Mouse (Mus musculus) neural tube, embryonic 12.5 days (tissue): ENCODE measurements at regions not wholly inside any gene's neighbourhood (a gene's known extent, or its start where the extent isn't known, plus 50 kb on each side); places are given as distances from the start of the nearest gene placed in this dataset.

Source experiments
- ATAC-seq: fragments of 200-750 bp; cut with Nextera tagmentation; 2 replicates; pipeline ENCODE4 v1.8.0; 2017; ENCODE audit warnings: low read depth, mild to moderate bottlenecking, moderate TSS enrichment, moderate library complexity; ENCODE audit not compliant: low FRiP score
- H3K27ac ChIP-seq: fragments of 300-500 bp; sonication (generic); 2 replicates; pipeline ENCODE4 v1.5.1; 2016
- H3K27me3 ChIP-seq: fragments of 300-500 bp; sonication (generic); replicated peaks from 2 replicates; pipeline ENCODE4 v1.6.1; 2016; ENCODE audit warnings: mild to moderate bottlenecking
- H3K36me3 ChIP-seq: fragments of 300-500 bp; sonication (generic); 2 replicates; pipeline ENCODE4 v1.6.1; 2016; ENCODE audit warnings: mild to moderate bottlenecking
- H3K4me1 ChIP-seq: fragments of 300-500 bp; sonication (generic); 2 replicates; pipeline ENCODE4 v1.6.1; 2016
- H3K4me2 ChIP-seq: fragments of 300-500 bp; sonication (generic); replicated peaks from 2 replicates; pipeline ENCODE4 v1.6.1; 2016; ENCODE audit warnings: mild to moderate bottlenecking
- H3K4me3 ChIP-seq: fragments of 300-500 bp; sonication (generic); 2 replicates; pipeline ENCODE4 v1.5.1; 2016
- H3K9ac ChIP-seq: fragments of 300-500 bp; sonication (generic); 2 replicates; pipeline ENCODE4 v1.6.1; 2016; ENCODE audit warnings: mild to moderate bottlenecking
- H3K9me3 ChIP-seq: fragments of 300-500 bp; sonication (generic); 2 replicates; pipeline ENCODE4 v1.6.1; 2016; ENCODE audit warnings: mild to moderate bottlenecking
- WGBS: fragments of 180-500 bp; shearing (Covaris S2); methylation state at CpG from one replicate; pipeline ENCODE4 v1.1.7; 2016; 5-methylcytosine and 5-hydroxymethylcytosine counted together

DNA sequence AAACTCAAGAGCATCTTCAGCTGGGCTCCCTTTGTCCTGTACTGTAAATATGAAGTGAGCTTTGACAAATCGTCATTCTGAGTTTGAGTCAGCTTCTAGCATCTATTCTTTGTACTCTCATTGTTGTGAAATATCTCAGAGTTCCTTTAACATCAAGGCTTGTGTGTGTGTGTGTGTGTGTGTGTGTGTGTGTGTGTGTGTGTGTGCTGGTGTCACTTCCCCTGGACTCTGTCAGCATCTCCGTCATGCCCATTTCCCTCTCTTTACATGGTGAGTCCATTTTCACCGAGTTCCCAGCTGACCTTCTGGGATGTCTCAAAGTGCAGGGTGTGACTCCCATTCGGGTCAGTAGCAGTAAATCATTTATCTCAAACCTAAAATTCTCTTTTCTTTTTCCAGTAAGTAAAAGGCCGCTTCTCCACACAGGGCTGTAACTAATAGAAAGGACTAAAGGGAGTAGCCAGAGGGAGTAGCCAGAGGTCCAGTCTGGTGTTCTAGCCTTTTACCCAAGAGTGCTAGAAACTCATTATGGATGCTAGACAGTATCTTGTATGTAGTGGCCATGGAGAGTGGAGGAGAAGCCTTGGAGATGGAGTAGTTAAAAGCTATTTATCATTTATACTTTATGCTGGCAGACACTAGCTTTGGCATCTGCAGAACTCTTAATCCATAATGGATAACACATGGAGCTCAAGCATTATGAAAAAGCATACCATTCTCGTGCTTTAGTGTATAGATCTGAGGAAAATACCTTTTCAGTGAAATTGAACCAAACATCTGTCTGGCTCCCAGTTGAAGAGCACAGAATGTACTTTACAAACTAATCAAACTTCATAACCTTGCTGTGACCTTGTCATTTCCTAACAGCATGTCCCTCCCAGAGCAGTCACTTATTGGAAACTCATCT is 85.6 kb upstream of the Thbs1 start:
- no peak overlapping the region for H3K27ac ChIP-seq
- H3K4me1 ChIP-seq = no peaks in the 10 kb centered on the region
- WGBS = 76% methylated on average over 6 of the region's 6 CpGs
- no peak overlapping the region for H3K4me2 ChIP-seq
- no peak overlapping the region for H3K9ac ChIP-seq
- no peaks in the 10 kb centered on the region for H3K36me3 ChIP-seq
- H3K4me3 ChIP-seq = no peak overlapping the region
- no peak for ATAC-seq
- no peaks in the 10 kb centered on the region for H3K9me3 ChIP-seq
- H3K27me3 ChIP-seq = no peaks in the 10 kb centered on the region

DNA sequence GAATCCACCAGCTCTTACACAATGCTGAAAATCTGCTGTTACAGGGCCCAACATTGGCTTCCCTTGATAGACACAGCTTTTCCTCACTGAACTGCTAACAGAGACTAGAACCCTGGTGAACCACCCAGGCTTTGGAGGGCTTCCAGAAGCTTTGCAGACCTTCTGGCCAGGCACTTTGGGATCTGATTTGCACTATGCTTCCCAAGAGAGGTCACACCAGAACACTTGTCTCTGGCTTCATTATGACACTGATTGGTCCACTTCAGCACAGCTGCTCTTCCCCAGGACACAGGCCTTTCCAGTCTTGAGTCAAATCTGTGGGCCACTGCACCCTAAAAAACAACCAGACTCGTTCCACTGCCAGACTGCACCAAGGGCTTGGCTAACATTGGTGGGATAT is 82.8 kb upstream of the Thbs1 start:
- Histone ChIP-seq H3K27me3 (no peaks in the 10 kb centered on the region), H3K36me3 (no peaks in the 10 kb centered on the region), H3K4me1 (no peaks in the 10 kb centered on the region), H3K9me3 (no peaks in the 10 kb centered on the region), H3K27ac (no peak overlapping the region), H3K9ac (no peak overlapping the region), H3K4me3 (no peak overlapping the region), H3K4me2 (no peak overlapping the region)
- ATAC-seq = no peak
- 75% methylated on average over 1 of the region's 1 CpGs for WGBS

DNA sequence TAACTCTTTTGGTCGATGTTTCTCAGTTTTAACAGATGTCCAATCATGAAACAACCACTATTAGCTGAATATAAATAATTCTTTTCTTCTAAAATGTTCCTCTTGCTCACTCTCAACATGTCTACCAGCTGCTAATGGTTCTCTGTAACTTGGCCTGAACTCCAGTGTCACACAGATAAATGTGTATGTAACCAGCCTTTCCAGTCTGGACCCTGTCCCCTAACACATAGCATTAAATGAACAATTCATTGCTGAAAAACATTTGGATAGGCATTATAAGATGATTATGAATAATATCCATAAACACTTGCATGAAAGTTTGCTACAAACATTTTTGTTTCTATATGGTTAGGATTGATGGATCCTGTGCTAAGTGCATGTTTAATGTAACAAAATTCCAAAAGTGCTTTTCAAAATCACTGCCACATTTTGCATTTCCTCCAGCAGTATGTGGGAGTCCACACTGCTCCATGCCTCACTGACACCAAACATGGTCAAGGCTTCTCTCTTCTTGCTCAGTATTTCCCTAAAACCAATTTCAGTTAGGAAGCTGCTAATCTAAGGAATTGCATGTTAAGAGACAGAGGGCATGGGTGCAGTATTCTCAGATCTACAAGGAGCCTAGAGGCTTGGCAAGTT is 82.1 kb upstream of the Thbs1 start:
- Histone ChIP-seq H3K9ac (no peak overlapping the region), H3K4me2 (no peak overlapping the region), H3K4me3 (no peak overlapping the region), H3K9me3 (no peaks in the 10 kb centered on the region), H3K36me3 (no peaks in the 10 kb centered on the region), H3K27me3 (no peaks in the 10 kb centered on the region), H3K27ac (no peak overlapping the region), H3K4me1 (no peaks in the 10 kb centered on the region)
- WGBS = 71% methylated on average over 1 of the region's 1 CpGs
- no peak for ATAC-seq

DNA sequence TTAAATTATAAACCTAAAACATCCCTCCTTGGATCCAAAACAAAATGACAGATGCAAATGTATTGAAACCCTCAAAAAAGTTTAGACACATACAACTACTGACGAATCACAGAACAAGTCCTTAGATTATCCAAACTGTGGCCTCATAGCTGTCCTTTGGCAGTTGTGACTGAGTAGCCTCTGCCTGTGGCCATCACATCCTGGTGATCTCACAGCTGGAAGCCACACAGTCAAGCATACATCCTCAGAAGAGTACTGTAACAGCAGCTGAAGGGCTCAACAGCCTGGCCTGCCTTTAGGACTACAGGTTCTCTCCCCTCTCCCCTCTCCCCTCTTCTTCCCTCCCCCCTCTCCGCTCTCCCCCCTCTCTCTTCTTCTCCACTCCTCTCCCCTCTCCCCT is 80.0 kb upstream of the Thbs1 start:
- no peaks in the 10 kb centered on the region for H3K27me3 ChIP-seq
- no peak overlapping the region for H3K4me2 ChIP-seq
- H3K27ac ChIP-seq = no peak overlapping the region
- H3K4me1 ChIP-seq = no peaks in the 10 kb centered on the region
- H3K9ac ChIP-seq = no peak overlapping the region
- no peak for ATAC-seq
- no peaks in the 10 kb centered on the region for H3K36me3 ChIP-seq
- H3K4me3 ChIP-seq = no peak overlapping the region
- 83% methylated on average over 2 of the region's 2 CpGs for WGBS
- H3K9me3 ChIP-seq = no peaks in the 10 kb centered on the region

DNA sequence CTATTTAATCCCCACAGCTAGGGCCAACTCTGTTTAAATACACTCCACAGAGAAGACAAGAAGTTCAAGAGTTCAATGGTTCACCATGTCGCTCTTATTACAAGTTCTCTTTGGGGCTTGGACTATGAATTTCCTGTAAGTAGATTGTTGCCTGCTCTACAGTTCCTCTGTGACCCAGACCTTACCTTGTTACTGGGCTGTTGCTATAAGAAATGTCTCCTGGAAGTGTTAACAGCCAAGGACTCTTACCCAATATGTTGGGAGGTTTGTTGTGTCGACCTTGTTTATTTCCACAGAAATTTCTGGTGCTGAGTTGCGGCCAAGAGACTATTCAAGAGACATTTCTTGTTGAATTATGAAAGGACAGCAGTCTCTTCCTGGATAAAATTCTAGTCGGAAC is 78.3 kb upstream of the Thbs1 start:
- WGBS = 90% methylated on average over 4 of the region's 4 CpGs
- H3K4me3 ChIP-seq = no peak overlapping the region
- no peaks in the 10 kb centered on the region for H3K36me3 ChIP-seq
- no peaks in the 10 kb centered on the region for H3K27me3 ChIP-seq
- H3K9me3 ChIP-seq = no peaks in the 10 kb centered on the region
- H3K9ac ChIP-seq = no peak overlapping the region
- no peak overlapping the region for H3K27ac ChIP-seq
- no peak for ATAC-seq
- no peak overlapping the region for H3K4me2 ChIP-seq
- no peaks in the 10 kb centered on the region for H3K4me1 ChIP-seq

DNA sequence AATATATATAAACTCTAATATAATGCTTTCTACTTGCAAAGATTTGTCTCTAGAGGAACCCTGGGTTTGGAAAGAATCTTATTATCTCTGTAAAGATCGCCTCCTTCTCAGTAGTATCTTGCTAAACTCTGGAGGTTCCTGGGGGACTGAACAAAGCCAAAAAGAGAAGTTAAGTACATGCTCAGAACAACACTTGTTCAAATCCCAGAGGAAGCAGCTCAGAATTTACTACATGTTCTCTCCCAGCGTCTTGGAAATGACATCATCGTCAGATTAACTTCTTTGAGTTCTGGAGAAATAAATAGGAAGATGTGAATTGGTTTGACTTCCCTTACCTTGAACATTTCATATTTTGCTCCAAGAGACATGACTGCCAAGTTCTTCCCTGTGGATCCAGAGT is 77.7 kb upstream of the Thbs1 start:
- 93% methylated on average over 3 of the region's 3 CpGs for WGBS
- Histone ChIP-seq H3K4me3 (no peak overlapping the region), H3K4me1 (no peaks in the 10 kb centered on the region), H3K36me3 (no peaks in the 10 kb centered on the region), H3K4me2 (no peak overlapping the region), H3K27ac (no peak overlapping the region), H3K9ac (no peak overlapping the region), H3K27me3 (no peaks in the 10 kb centered on the region), H3K9me3 (no peaks in the 10 kb centered on the region)
- no peak for ATAC-seq

DNA sequence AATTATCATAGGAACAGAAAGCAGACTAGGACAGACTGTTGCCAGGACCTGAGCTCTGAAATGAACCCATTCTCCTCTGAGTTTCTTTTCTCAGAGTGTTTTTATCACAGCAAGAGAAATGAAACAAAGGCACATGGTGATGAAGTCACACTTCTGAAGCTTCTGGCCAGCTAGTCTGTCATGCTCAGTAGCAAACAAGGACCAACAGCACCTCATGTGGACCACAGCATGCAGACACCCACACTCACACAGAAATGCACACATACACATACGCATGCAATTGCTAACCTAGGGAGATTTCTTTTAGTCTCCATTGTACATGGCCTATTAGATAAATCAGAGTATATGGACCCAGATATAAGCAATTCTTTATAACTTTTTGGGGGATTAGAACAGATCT is 76.3 kb upstream of the Thbs1 start:
- Histone ChIP-seq H3K4me2 (no peak overlapping the region), H3K36me3 (no peaks in the 10 kb centered on the region), H3K9ac (no peak overlapping the region), H3K4me1 (no peaks in the 10 kb centered on the region), H3K27ac (no peak overlapping the region), H3K4me3 (no peak overlapping the region), H3K9me3 (no peaks in the 10 kb centered on the region), H3K27me3 (no peaks in the 10 kb centered on the region)
- 95% methylated on average over 1 of the region's 1 CpGs for WGBS
- ATAC-seq = no peak

DNA sequence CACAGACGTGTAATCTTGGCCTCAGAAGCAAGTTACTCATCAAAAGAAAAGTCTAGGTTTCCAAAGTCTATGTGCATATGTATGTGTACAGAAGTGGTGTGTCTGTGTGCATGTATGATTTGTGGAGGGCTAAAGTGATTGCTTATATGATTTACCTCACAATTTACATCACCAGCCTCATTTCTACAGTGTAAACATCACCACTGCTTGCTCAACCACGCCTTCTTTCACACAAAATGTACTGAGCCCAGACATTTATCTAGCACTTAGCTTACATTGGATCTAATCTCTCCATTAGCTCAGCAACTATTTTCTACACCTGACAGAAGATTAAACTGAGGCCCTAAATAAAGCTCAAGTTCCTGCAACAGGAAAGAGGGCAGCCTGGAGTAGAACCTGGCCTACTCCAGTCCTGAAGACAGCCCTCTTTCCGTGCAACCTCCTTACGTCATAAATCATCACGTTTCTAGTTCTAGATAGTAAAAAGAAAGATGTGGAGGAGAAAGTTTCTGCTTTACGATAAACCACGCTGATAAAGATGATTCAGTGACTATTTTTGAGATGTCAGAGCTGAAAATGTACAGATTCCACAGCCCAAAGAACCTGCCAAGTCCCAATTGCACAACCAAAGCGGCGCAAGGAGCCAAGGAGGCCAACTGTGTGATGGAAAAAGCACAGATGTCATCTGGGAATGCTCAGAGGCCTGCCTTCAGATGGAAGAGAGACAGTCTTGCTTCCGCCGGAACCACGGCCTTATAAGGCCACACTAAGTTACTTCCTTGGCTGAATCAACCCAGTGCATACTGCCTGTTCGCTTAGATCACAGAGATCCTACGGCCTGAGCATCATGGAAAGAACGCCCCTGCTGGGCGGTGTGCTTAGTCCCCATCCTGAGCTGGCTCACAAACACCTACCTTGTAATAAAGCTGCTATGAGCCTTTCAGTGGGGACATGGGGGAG is 72.5 kb upstream of the Thbs1 start:
- no peak for ATAC-seq
- Histone ChIP-seq H3K4me2 (no peak overlapping the region), H3K27ac (no peak overlapping the region), H3K27me3 (no peaks in the 10 kb centered on the region), H3K36me3 (no peaks in the 10 kb centered on the region), H3K4me1 (no peaks in the 10 kb centered on the region), H3K4me3 (no peak overlapping the region), H3K9me3 (no peaks in the 10 kb centered on the region), H3K9ac (no peak overlapping the region)
- 89% methylated on average over 16 of the region's 16 CpGs for WGBS

DNA sequence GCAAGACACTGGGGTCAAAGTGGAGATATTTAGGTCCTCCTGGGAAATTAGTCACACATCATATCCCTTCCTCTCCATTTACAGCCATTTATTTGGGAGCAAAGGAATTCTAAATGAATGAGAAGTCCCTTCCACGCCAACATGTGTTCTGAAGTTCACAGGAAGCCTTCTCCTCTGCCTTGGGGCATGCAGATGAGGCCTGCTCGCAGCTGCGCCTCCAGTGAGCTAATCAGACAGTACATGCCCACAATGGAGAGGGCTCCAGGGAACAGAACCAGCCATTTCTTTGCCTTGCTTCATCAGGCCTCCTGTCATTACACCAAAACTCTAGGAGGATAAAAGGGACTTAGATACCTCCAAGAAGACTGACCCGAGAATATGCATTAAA is 71.9 kb upstream of the Thbs1 start:
- ATAC-seq = no peak
- H3K9ac ChIP-seq = no peak overlapping the region
- no peak overlapping the region for H3K27ac ChIP-seq
- H3K4me2 ChIP-seq = no peak overlapping the region
- WGBS = 79% methylated on average over 4 of the region's 4 CpGs
- no peaks in the 10 kb centered on the region for H3K36me3 ChIP-seq
- no peaks in the 10 kb centered on the region for H3K4me1 ChIP-seq
- H3K9me3 ChIP-seq = no peaks in the 10 kb centered on the region
- H3K4me3 ChIP-seq = no peak overlapping the region
- H3K27me3 ChIP-seq = no peaks in the 10 kb centered on the region

DNA sequence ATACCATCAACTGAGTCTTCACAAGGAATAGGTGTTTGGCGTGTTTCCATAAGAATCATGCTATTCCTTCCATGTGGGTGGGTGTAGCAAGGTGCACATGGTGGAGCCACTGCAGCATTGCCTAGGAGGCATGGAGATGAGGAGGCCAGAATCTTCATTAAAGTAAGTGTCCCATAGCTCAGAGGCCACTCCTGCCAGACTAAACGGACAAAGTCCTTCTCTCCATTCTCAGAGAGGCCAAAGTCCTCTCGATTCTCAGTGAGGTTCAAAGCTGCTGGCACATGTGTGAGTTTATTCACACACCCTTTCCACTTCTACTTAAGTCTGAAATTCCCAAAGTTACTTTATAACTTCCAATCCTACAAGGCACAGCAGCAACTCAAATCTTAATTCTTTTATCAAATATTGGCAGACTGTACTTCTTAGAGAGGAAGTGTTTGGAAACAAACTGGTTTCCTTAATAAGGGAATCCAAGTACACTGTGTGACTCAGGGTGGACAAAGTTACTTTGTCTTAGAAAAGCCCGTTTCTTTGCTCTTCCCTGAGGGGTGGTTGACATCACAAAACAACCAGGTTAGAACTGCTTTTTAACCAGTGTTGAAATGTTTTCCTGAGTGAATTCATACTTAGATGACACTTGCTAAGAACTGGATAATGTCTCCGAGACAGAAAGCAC is 69.2 kb upstream of the Thbs1 start:
- Histone ChIP-seq H3K27me3 (no peaks in the 10 kb centered on the region), H3K27ac (no peak overlapping the region), H3K9ac (no peak overlapping the region), H3K36me3 (no peaks in the 10 kb centered on the region), H3K4me2 (no peak overlapping the region), H3K4me1 (no peaks in the 10 kb centered on the region), H3K9me3 (no peaks in the 10 kb centered on the region), H3K4me3 (no peak overlapping the region)
- ATAC-seq = no peak
- WGBS = 84% methylated on average over 5 of the region's 5 CpGs

DNA sequence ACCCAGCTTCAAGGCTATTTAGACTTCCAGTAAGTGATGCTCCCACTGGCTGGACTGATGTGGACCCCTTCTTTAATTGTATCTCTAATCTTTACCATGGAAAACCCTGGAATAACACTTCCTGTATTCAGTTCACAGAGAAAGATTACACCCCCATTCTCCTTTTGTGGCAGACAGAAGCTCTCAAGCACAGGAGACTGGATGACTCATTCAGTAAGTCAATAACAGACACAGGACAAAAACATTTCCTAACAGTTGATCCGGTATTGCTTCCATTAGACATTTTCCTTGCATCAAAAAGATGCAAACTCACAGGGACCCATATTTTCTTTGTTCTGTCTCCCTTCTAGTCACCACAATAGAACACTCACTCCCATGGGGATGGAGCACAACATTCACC is 67.0 kb upstream of the Thbs1 start:
- no peaks in the 10 kb centered on the region for H3K4me1 ChIP-seq
- WGBS = 76% methylated on average over 1 of the region's 1 CpGs
- H3K36me3 ChIP-seq = no peaks in the 10 kb centered on the region
- H3K9me3 ChIP-seq = no peaks in the 10 kb centered on the region
- H3K27me3 ChIP-seq = no peaks in the 10 kb centered on the region
- ATAC-seq = no peak
- H3K9ac ChIP-seq = no peak overlapping the region
- no peak overlapping the region for H3K27ac ChIP-seq
- no peak overlapping the region for H3K4me2 ChIP-seq
- H3K4me3 ChIP-seq = no peak overlapping the region

DNA sequence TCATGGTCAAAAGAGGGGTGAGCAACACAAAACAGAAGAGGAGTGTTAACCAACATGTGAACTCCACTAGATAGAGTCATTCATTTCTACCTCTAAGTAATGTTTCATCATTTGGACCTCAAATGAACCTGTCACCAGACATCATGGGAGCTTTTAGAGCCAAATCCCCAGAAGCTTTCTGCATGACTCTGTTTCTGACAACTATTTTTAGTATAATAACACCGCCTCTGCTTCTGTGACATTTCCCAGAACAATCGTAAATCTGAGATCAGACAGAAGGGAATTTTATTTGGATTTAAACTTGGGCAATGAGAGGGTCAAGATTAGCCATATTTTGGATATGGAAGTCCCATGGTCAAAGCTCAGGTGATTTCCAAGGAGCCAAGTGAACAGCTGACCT is 61.4 kb upstream of the Thbs1 start:
- no peaks in the 10 kb centered on the region for H3K36me3 ChIP-seq
- no peaks in the 10 kb centered on the region for H3K9me3 ChIP-seq
- no peak overlapping the region for H3K4me2 ChIP-seq
- 93% methylated on average over 2 of the region's 2 CpGs for WGBS
- no peak overlapping the region for H3K27ac ChIP-seq
- H3K9ac ChIP-seq = no peak overlapping the region
- no peak overlapping the region for H3K4me3 ChIP-seq
- H3K27me3 ChIP-seq = no peaks in the 10 kb centered on the region
- no peak for ATAC-seq
- no peaks in the 10 kb centered on the region for H3K4me1 ChIP-seq
